Mouse (Mus musculus) midbrain, embryonic 12.5 days (tissue): ENCODE results near the gene Decr2. TPM values are rescaled to one million over a fixed set of nuclear protein-coding genes. Genes with fewer than 3 reads are reported as not detected.

Source experiments
- ATAC-seq: fragments of 200-750 bp; cut with Nextera tagmentation; 2 replicates; pipeline ENCODE4 v1.8.0; 2017; ENCODE audit warnings: low read depth, moderate TSS enrichment, moderate library complexity; ENCODE audit not compliant: low FRiP score
- H3K27ac ChIP-seq: fragments of 300-500 bp; sonication (generic); replicated peaks from 2 replicates; pipeline ENCODE4 v1.5.1; 2016; ENCODE audit warnings: mild to moderate bottlenecking
- H3K27me3 ChIP-seq: fragments of 300-500 bp; sonication (generic); 2 replicates; pipeline ENCODE4 v1.6.1; 2016; ENCODE audit warnings: mild to moderate bottlenecking
- H3K36me3 ChIP-seq: fragments of 300-500 bp; sonication (generic); 2 replicates; pipeline ENCODE4 v1.6.1; 2016
- H3K4me1 ChIP-seq: fragments of 300-500 bp; sonication (generic); 2 replicates; pipeline ENCODE4 v1.6.1; 2016
- H3K4me2 ChIP-seq: fragments of 300-500 bp; sonication (generic); replicated peaks from 2 replicates; pipeline ENCODE4 v1.6.1; 2016; ENCODE audit warnings: mild to moderate bottlenecking, moderate library complexity
- H3K4me3 ChIP-seq: fragments of 300-500 bp; sonication (generic); 2 replicates; pipeline ENCODE4 v1.5.1; 2016; ENCODE audit warnings: mild to moderate bottlenecking
- H3K9ac ChIP-seq: fragments of 300-500 bp; sonication (generic); replicated peaks from 2 replicates; pipeline ENCODE4 v1.6.1; 2016; ENCODE audit warnings: mild to moderate bottlenecking, moderate library complexity
- H3K9me3 ChIP-seq: fragments of 300-500 bp; sonication (generic); 2 replicates; pipeline ENCODE4 v1.6.1; 2016; ENCODE audit warnings: mild to moderate bottlenecking
- WGBS: fragments of 180-500 bp; shearing (Covaris S2); methylation state at CpG from one replicate; pipeline ENCODE4 v1.1.7; 2016; 5-methylcytosine and 5-hydroxymethylcytosine counted together
- polyA plus RNA-seq: library from polyadenylated mRNA; unstranded; fragments of >200 nt; fragmentation: Nextera tagmentation; extraction: Ambion mirVana; gene quantifications from 2 replicates; pipeline ENCODE4 v1.2.1, GENCODE M21; 2016

Gene Decr2
- polyA plus RNA-seq, 1 experiment from 2014 or later, result 27.7 TPM

GRCm38 (mm10) chr17:26075246-26075645 is 14.9 kb downstream of the Decr2 start:
- Histone ChIP-seq H3K36me3 (no peaks in the 10 kb centered on the region), H3K4me1 (no peaks in the 10 kb centered on the region), H3K4me3 (no peak overlapping the region), H3K27ac (no peak overlapping the region), H3K4me2 (no peak overlapping the region), H3K27me3 (peaks cover 12% of the 10 kb centered on the region), H3K9ac (no peak overlapping the region), H3K9me3 (no peaks in the 10 kb centered on the region)
- WGBS, result 71% methylated on average over 3 of the region's 3 CpGs
- no peak for ATAC-seq

GRCm38 (mm10) chr17:26070136-26070535 is 20.0 kb downstream of the Decr2 start:
- 45% methylated on average over 6 of the region's 6 CpGs for WGBS
- Histone ChIP-seq H3K9ac (no peak overlapping the region), H3K4me1 (peaks cover 38% of the 10 kb centered on the region), H3K4me3 (peak overlapping the region; percentile 90), H3K9me3 (no peaks in the 10 kb centered on the region), H3K4me2 (peak overlapping the region; percentile 100), H3K27ac (no peak overlapping the region), H3K36me3 (peaks cover 5% of the 10 kb centered on the region), H3K27me3 (peaks cover 19% of the 10 kb centered on the region)
- ATAC-seq, result no peak

DNA sequence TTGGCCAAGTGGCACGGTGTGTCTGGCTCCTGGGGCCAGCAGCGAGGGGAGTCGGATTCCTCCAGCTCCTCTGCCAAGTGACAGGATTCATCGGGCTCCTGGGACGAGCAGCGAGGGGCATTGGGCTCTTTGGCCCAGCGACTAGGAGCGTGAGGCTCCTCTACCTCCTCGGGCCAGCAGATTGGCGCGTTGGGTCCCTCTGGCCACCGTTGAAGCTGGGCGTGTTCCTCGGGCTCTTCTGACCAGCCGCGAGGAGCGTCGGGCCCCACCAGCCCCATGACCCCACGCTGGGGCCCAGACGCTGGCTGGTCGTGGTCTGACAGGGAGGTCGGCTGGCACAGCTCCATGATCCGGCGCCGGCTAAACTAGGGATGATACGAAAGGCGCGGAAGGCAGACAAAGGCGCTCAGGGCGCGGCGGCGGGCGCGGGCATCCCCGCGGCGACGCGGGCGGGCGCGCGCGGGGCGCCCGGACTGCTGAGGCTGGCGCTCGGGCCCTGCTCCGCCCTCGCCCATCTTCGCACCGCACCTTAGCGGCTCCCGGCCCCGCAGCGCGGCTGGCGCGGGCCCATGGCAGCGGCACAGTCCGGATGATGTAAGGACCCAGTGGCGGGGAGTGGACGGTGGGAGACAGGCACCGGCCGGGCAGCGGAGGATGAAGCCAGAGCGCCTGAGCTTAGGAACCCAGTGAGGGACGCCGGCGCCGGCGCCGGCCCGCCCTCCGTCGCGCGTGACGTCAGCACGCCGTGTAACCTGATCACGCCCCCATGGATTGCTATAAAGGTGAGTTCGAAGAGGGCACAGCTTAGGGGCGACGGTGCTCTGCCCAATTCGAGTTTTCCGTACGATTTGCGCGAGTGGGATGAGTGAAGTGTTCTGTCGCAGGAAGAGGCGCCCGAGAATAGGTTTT is 21.1 kb downstream of the Decr2 start, which contains the start of gene Rab11fip3:
Gene Rab11fip3, minus strand, starts transcription at position 725 of the 909 bp plus-strand sequence.
- Histone ChIP-seq H3K27ac (peak within 1 kb of the TSS; percentile 90), H3K4me1 (peaks cover 49% of the 10 kb centered on the region), H3K4me3 (peak within 1 kb of the TSS; percentile 90), H3K4me2 (peak within 1 kb of the TSS; percentile 100), H3K27me3 (peaks cover 19% of the 10 kb centered on the region), H3K9me3 (no peaks in the 10 kb centered on the region), H3K9ac (peak within 1 kb of the TSS; percentile 97), H3K36me3 (peaks cover 15% of the 10 kb centered on the region)
- under 1% methylated on average over 79 of the region's 94 CpGs for WGBS
- ATAC-seq, result peak; percentile 92

GRCm38 (mm10) chr17:26068024-26068830 is 21.9 kb downstream of the Decr2 start:
- Histone ChIP-seq H3K27me3 (peaks cover 19% of the 10 kb centered on the region), H3K4me3 (peak overlapping the region; percentile 90), H3K27ac (peak overlapping the region; percentile 90), H3K9ac (peak overlapping the region; percentile 97), H3K36me3 (peaks cover 21% of the 10 kb centered on the region), H3K4me1 (peaks cover 54% of the 10 kb centered on the region), H3K9me3 (no peaks in the 10 kb centered on the region), H3K4me2 (peak overlapping the region; percentile 100)
- ATAC-seq, result 0 out of 2 replicates have a peak, but pooled peaks have one; percentile 5
- 2% methylated on average over 44 of the region's 44 CpGs for WGBS

DNA sequence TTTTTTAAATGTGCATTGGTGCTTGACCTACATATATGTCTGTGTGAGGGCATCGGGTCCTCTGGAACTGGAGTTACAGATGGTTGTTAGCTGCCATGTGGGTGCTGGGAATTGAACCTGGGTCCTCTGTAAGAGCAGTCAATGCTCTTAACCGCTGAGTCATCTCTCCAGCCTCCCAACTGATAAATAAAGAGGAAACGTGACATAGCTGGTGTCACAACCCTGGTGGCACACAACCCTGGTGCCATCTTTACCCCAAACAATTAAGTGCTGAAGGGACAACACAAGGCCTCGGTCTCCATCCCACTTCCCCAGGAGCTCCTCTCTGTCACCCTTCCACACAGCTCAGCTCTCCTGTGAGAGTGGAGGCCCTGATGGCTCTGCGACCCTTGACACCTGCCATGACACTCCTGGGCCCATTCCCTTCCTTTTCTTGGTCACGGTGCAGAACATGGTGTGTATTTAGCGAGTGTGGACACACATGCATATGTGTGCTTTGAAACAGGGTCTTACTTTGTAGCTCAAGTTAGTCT is 23.6 kb downstream of the Decr2 start:
- 92% methylated on average over 7 of the region's 7 CpGs for WGBS

DNA sequence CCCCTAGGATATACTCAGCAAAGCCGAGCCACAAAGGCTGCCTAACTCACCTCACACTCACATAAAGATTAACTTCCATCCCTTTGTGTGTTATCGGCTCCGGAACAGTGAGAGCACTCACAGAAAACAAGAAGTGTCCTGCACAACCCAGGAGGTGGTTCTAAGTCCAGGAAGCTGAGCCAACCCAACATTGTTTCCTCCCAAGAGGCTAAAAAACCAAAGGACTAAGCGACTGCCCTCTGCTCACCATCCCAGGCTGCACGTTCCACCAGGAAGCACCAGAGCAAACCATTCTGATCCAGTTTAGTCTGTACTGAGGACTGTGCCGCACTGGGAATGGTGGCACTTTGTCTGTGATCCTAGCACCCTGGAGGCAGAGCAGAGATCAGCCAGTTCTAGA is 25.2 kb downstream of the Decr2 start:
- Histone ChIP-seq H3K36me3 (peaks cover 32% of the 10 kb centered on the region), H3K4me1 (peaks cover 55% of the 10 kb centered on the region), H3K9me3 (no peaks in the 10 kb centered on the region), H3K27ac (no peak overlapping the region), H3K9ac (0 out of 2 replicates have a peak overlapping the region, but pooled peaks have one; percentile 11), H3K4me2 (peak overlapping the region; percentile 29; the same call in 1 of the 2 replicates), H3K27me3 (peaks cover 3% of the 10 kb centered on the region; the same call in 1 of the 2 replicates), H3K4me3 (0 out of 2 replicates have a peak overlapping the region, but pooled peaks have one; percentile 4)
- 79% methylated on average over 6 of the region's 6 CpGs for WGBS
- no peak for ATAC-seq

More for the DNA sequence above, 23.6 kb downstream of the Decr2 start:
- Histone ChIP-seq H3K4me1 (peaks cover 56% of the 10 kb centered on the region), H3K27me3 (peaks cover 16% of the 10 kb centered on the region), H3K27ac (no peak overlapping the region), H3K4me3 (peak overlapping the region; percentile 90), H3K36me3 (peaks cover 22% of the 10 kb centered on the region), H3K4me2 (peak overlapping the region; percentile 100), H3K9me3 (no peaks in the 10 kb centered on the region), H3K9ac (peak overlapping the region; percentile 97)
- no peak for ATAC-seq

DNA sequence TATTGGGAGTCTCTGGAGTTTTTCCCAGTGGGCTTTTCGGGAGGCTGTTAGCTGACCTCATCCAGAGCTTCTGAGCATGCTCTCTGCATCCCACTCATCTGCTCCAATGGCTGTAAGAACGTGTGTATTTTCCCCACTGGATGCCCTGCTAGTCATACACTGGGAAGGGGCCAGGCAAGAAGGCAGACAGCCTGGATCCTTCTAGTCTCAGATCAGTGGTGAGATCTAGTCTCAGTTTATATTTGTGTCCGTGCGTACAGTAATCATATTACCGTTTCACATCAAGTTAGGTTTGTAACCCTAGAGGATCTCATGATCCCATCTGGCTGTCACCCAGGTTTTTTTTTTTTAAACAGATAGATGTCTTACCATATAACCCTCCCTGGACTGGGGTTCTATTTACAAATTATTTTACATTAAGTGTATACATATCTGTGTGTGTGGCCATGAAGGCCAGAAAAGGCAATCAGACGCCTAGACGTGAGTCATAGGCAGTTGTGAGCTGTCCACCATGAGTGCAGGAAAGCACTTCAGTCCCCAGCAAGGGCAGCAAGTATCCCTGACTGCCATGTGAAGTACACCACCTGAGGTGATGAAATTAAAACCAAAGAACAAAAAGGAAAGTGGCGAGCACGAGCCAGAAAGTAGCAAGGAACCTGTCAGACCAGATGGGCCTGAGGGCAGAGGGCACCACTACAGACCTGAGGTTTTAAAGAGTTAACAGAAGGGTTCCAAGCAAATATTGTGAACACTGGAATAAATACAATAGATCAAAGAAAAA is 32.2 kb downstream of the Decr2 start:
- no peak overlapping the region for H3K4me3 ChIP-seq
- peaks cover 66% of the 10 kb centered on the region for H3K36me3 ChIP-seq
- 0 out of 2 replicates have a peak, but pooled peaks cover 5% of the 10 kb centered on the region for H3K4me1 ChIP-seq
- 82% methylated on average over 9 of the region's 9 CpGs for WGBS
- no peaks in the 10 kb centered on the region for H3K27me3 ChIP-seq
- no peak overlapping the region for H3K27ac ChIP-seq
- ATAC-seq, result no peak
- H3K4me2 ChIP-seq, result no peak overlapping the region
- H3K9me3 ChIP-seq, result no peaks in the 10 kb centered on the region
- no peak overlapping the region for H3K9ac ChIP-seq

GRCm38 (mm10) chr17:26057278-26057677 is 32.9 kb downstream of the Decr2 start:
- Histone ChIP-seq H3K4me1 (0 out of 2 replicates have a peak, but pooled peaks cover 5% of the 10 kb centered on the region), H3K27me3 (no peaks in the 10 kb centered on the region), H3K4me3 (no peak overlapping the region), H3K36me3 (peaks cover 71% of the 10 kb centered on the region), H3K9me3 (no peaks in the 10 kb centered on the region), H3K4me2 (no peak overlapping the region), H3K9ac (no peak overlapping the region), H3K27ac (no peak overlapping the region)
- 94% methylated on average over 8 of the region's 8 CpGs for WGBS
- ATAC-seq, result no peak

DNA sequence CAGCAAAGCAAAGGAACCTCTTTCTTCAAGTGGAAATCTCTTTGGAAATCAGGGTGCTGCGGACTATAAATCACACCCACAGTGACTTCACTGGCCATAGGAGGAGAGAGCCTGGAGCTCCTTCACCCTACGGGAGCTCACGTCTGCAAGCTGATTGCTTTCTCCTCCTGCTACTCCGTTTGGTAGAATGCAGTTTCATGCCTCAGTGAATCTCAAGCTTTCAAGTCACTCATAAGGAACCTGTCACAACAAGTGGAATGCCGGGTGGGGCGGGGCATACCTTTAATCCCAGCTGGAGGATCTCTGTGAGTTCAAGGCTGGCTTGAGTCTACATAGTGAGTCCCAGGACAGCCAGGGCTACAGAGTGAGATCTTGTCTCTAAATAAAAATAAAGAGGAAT is 35.0 kb downstream of the Decr2 start:
- Histone ChIP-seq H3K27me3 (no peaks in the 10 kb centered on the region), H3K4me1 (no peaks in the 10 kb centered on the region), H3K27ac (no peak overlapping the region), H3K36me3 (peaks cover 74% of the 10 kb centered on the region), H3K9ac (no peak overlapping the region), H3K4me2 (no peak overlapping the region), H3K9me3 (no peaks in the 10 kb centered on the region), H3K4me3 (no peak overlapping the region)
- 44% methylated on average over 6 of the region's 6 CpGs for WGBS
- no peak for ATAC-seq

GRCm38 (mm10) chr17:26054133-26054845 is 35.8 kb downstream of the Decr2 start:
- no peaks in the 10 kb centered on the region for H3K9me3 ChIP-seq
- ATAC-seq, result no peak
- H3K27me3 ChIP-seq, result no peaks in the 10 kb centered on the region
- WGBS, result 75% methylated on average over 17 of the region's 17 CpGs
- H3K4me1 ChIP-seq, result no peaks in the 10 kb centered on the region
- peaks cover 65% of the 10 kb centered on the region for H3K36me3 ChIP-seq
- H3K4me3 ChIP-seq, result no peak overlapping the region
- no peak overlapping the region for H3K4me2 ChIP-seq
- no peak overlapping the region for H3K9ac ChIP-seq
- H3K27ac ChIP-seq, result no peak overlapping the region
